Mouse (Mus musculus) limb, embryonic 15.5 days (tissue): Measurements from ENCODE around the gene Ift22. TPM values are rescaled to one million over a fixed set of nuclear protein-coding genes. Genes with fewer than 3 reads are reported as not detected.
A peak's percentile ranks its signal among the peaks of the same experiment; 100 is the strongest.

Experiments used
- ATAC-seq: fragments of 200-750 bp; cut with Nextera tagmentation; 2 replicates; pipeline ENCODE4 v1.8.0; 2017; ENCODE audit warnings: low read depth, moderate TSS enrichment; ENCODE audit not compliant: insufficient number of reproducible peaks, low FRiP score, low TSS enrichment
- H3K27ac ChIP-seq: fragments of 300-500 bp; sonication (generic); 2 replicates; pipeline ENCODE4 v1.5.1; 2015; ENCODE audit warnings: moderate library complexity, mild to moderate bottlenecking, inconsistent platforms
- H3K27me3 ChIP-seq: fragments of 300-500 bp; sonication (generic); 2 replicates; pipeline ENCODE4 v1.6.1; 2015; ENCODE audit warnings: inconsistent platforms
- H3K36me3 ChIP-seq: fragments of 300-500 bp; sonication (generic); 2 replicates; pipeline ENCODE4 v1.6.1; 2015; ENCODE audit warnings: inconsistent platforms
- H3K4me1 ChIP-seq: fragments of 300-500 bp; sonication (generic); 2 replicates; pipeline ENCODE4 v1.6.1; 2015; ENCODE audit warnings: inconsistent platforms
- H3K4me2 ChIP-seq: fragments of 300-500 bp; sonication (generic); 2 replicates; pipeline ENCODE4 v1.6.1; 2015; ENCODE audit warnings: mild to moderate bottlenecking, inconsistent platforms
- H3K4me3 ChIP-seq: fragments of 300-500 bp; sonication (generic); 2 replicates; pipeline ENCODE4 v1.5.1; 2015; ENCODE audit warnings: mild to moderate bottlenecking, inconsistent platforms
- H3K9ac ChIP-seq: fragments of 300-500 bp; sonication (generic); 2 replicates; pipeline ENCODE4 v1.6.1; 2015; ENCODE audit warnings: inconsistent platforms
- H3K9me3 ChIP-seq: fragments of 300-500 bp; sonication (generic); 2 replicates; pipeline ENCODE4 v1.6.1; 2016; ENCODE audit warnings: inconsistent platforms
- WGBS: fragments of 180-500 bp; shearing (Covaris S2); methylation state at CpG from one replicate; pipeline ENCODE4 v1.1.7; 2015; 5-methylcytosine and 5-hydroxymethylcytosine counted together
- polyA plus RNA-seq: library from polyadenylated mRNA; unstranded; fragments of >200 nt; fragmentation: Nextera tagmentation; extraction: Ambion mirVana; gene quantifications from 2 replicates; pipeline ENCODE4 v1.2.1, GENCODE M21; 2015

Ift22 gene
- polyA plus RNA-seq, 1 experiment from 2014 or later = 56.2 TPM

- Histone ChIP-seq H3K4me2 (no peak overlapping the region), H3K4me3 (no peak overlapping the region), H3K4me1 (peaks cover 13% of the 10 kb centered on the region), H3K27ac (no peak overlapping the region), H3K27me3 (no peaks in the 10 kb centered on the region), H3K9ac (no peak overlapping the region), H3K36me3 (peaks cover 9% of the 10 kb centered on the region; the same call in 1 of the 2 replicates), H3K9me3 (no peaks in the 10 kb centered on the region)
- no peak for ATAC-seq
- 75% methylated on average over 4 of the region's 4 CpGs for WGBS
These were observed 44.2 kb downstream of the Ift22 start for GRCm38 (mm10) chr5:136952153-136952552.

DNA sequence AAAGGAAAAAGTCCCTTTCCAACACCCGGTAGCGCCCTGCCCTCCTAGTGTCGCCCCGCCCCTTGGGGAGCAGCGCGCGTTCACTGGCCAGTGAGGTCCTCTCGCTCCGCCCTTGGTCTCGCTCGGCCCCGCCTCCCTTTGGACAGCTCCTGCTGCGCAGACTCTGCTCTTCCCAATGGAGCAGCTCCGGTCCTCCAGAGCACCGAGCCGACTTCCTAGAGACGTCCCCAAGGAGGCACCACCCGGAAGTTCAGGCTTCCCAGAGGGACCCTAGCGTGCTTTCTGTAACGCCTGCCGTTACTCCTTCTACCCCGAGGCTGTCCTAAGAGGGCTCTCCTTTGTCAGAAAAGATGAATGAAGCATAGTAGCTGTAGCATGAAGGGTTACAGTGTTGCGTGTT is 45.1 kb downstream of the Ift22 start, which contains the start of gene Fis1:
TSS of gene Fis1 (plus strand) at position 261 of the 400 bp plus-strand sequence.
- under 1% methylated on average over 23 of the region's 23 CpGs for WGBS
- H3K27ac ChIP-seq = peak within 1 kb of the TSS; percentile 59
- H3K27me3 ChIP-seq = no peaks in the 10 kb centered on the region
- H3K4me1 ChIP-seq = peaks cover 13% of the 10 kb centered on the region
- peaks cover 9% of the 10 kb centered on the region; the same call in 1 of the 2 replicates for H3K36me3 ChIP-seq
- peak within 1 kb of the TSS; percentile 70 for H3K4me3 ChIP-seq
- no peaks in the 10 kb centered on the region for H3K9me3 ChIP-seq
- H3K9ac ChIP-seq = peak within 1 kb of the TSS; percentile 58
- peak; percentile 95 for ATAC-seq
- H3K4me2 ChIP-seq = peak within 1 kb of the TSS; percentile 58

- H3K9ac ChIP-seq = peak overlapping the region; percentile 58
- peak overlapping the region; percentile 70 for H3K4me3 ChIP-seq
- peaks cover 9% of the 10 kb centered on the region; the same call in 1 of the 2 replicates for H3K36me3 ChIP-seq
- H3K27me3 ChIP-seq = no peaks in the 10 kb centered on the region
- H3K4me2 ChIP-seq = peak overlapping the region; percentile 58
- H3K27ac ChIP-seq = peak overlapping the region; percentile 59
- no peaks in the 10 kb centered on the region for H3K9me3 ChIP-seq
- peak; percentile 13; the same call in 1 of the 2 replicates for ATAC-seq
- WGBS = 2% methylated on average over 12 of the region's 12 CpGs
- H3K4me1 ChIP-seq = peaks cover 13% of the 10 kb centered on the region
These were observed 45.5 kb downstream of the Ift22 start for GRCm38 (mm10) chr5:136953440-136953951.

DNA sequence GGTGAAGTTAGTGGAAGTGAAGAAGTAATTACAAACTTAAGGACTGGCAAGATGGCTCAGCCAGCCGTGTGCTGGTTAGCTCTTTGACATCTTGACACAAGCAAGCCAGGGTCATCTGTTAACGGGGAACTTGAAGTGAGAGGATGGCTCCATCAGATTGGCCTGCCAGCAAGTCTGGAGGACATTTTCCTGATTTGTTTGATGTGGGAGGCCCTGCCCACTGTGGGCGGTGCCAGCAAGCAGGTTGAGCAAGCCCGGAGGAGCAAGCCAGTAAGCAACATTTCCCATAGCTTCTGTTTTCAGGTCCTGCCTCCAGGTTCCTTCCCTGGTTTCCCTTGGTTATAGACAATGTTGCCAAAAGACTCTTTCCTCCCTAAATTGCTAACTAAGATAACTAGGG is 47.7 kb downstream of the Ift22 start:
- Histone ChIP-seq H3K9ac (no peak overlapping the region), H3K27ac (no peak overlapping the region), H3K36me3 (peaks cover 14% of the 10 kb centered on the region; the same call in 1 of the 2 replicates), H3K4me3 (no peak overlapping the region), H3K9me3 (no peaks in the 10 kb centered on the region), H3K27me3 (no peaks in the 10 kb centered on the region), H3K4me2 (no peak overlapping the region), H3K4me1 (peaks cover 13% of the 10 kb centered on the region)
- 82% methylated on average over 4 of the region's 4 CpGs for WGBS
- no peak for ATAC-seq

DNA sequence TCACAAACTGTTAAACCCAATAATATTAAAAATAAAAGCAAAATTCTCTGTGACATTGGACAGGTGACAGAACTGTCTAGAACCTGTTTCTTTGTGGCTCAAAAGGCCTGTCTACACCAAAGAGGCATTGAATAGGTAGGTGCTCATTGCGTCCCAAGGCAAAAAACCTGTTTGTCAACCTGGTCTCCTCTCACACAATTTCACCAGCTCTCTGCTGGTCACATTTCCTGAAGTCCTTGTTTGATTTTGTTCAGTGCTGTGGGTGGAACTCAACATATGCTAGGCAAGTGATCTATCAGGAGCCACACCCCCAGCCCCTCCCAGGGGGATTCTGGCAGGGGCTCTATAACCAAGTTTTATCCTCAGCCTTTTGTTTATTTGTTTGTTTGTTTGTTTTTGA is 49.3 kb downstream of the Ift22 start:
- Histone ChIP-seq H3K27ac (no peak overlapping the region), H3K9me3 (no peaks in the 10 kb centered on the region), H3K9ac (no peak overlapping the region), H3K4me2 (no peak overlapping the region), H3K4me3 (no peak overlapping the region), H3K4me1 (peaks cover 18% of the 10 kb centered on the region), H3K36me3 (peaks cover 14% of the 10 kb centered on the region; the same call in 1 of the 2 replicates), H3K27me3 (no peaks in the 10 kb centered on the region)
- ATAC-seq = no peak
- 91% methylated on average over 1 of the region's 1 CpGs for WGBS

GRCm38 (mm10) chr5:136958991-136959605 is 51.1 kb downstream of the Ift22 start:
- no peak for ATAC-seq
- Histone ChIP-seq H3K9ac (no peak overlapping the region), H3K36me3 (peaks cover 23% of the 10 kb centered on the region), H3K4me2 (no peak overlapping the region), H3K9me3 (no peaks in the 10 kb centered on the region), H3K4me1 (peaks cover 15% of the 10 kb centered on the region), H3K27me3 (no peaks in the 10 kb centered on the region), H3K4me3 (no peak overlapping the region), H3K27ac (no peak overlapping the region)
- WGBS = 64% methylated on average over 5 of the region's 5 CpGs

DNA sequence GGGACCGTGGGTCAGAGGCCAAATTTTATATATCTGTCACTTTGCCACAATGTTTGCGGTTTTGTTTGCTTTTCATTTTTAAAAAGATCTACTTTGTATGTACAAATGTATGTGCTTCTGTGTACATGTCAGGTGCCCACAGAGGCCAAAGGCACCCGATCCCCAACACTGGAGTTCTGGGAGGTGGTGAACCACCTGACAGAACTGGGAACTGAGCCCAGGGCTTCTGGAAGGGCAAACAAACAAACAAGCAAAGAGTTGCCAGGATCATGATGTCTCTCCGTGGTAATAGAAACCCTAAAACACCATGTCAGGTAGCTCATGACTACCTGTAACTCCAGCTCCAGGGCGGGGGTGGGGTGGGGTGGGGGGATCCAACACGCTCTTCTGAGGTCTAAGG is 52.1 kb downstream of the Ift22 start:
- Histone ChIP-seq H3K36me3 (peaks cover 33% of the 10 kb centered on the region), H3K27ac (no peak overlapping the region), H3K9ac (no peak overlapping the region), H3K27me3 (no peaks in the 10 kb centered on the region), H3K4me3 (no peak overlapping the region), H3K4me2 (no peak overlapping the region), H3K9me3 (no peaks in the 10 kb centered on the region), H3K4me1 (peaks cover 13% of the 10 kb centered on the region)
- WGBS = 95% methylated on average over 6 of the region's 6 CpGs
- no peak for ATAC-seq

DNA sequence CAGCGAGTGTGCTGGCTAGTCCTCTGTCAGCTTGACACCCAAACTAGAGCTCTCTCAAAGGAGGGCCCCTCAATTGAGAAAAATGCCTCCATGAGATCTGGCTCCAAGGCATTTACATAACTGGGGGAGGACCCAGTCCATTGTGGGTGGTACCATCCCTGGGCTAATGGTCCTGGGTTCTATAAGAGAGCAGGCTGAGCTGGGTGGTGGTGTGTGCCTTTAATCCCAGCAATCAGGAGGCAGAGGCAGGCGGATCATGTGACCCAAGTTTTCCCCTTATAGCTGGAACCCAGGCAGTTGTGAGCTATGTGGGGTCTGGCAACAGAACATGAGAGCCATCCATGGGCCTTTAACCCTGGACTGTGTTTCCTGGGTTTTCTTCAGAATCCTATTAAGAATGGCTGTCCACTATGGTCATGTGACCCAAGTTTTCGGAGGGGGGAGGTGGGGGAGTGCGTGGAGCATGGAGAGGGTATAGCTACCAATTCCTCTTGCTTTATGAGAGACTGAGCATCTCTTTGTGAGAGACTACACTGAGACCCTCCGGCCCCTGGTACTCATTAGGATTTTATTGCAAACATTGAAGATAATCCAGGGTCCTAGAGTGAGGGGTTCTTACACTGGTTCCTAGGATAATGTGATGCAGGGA is 53.5 kb downstream of the Ift22 start:
- Histone ChIP-seq H3K27ac (peak overlapping the region; percentile 87), H3K4me2 (peak overlapping the region; percentile 67), H3K9me3 (no peaks in the 10 kb centered on the region), H3K9ac (peak overlapping the region; percentile 69), H3K4me3 (peak overlapping the region; percentile 69), H3K27me3 (no peaks in the 10 kb centered on the region), H3K4me1 (peaks cover 22% of the 10 kb centered on the region), H3K36me3 (peaks cover 37% of the 10 kb centered on the region)
- 0 out of 2 replicates have a peak, but pooled peaks have one; percentile 11 for ATAC-seq
- 28% methylated on average over 5 of the region's 5 CpGs for WGBS

DNA sequence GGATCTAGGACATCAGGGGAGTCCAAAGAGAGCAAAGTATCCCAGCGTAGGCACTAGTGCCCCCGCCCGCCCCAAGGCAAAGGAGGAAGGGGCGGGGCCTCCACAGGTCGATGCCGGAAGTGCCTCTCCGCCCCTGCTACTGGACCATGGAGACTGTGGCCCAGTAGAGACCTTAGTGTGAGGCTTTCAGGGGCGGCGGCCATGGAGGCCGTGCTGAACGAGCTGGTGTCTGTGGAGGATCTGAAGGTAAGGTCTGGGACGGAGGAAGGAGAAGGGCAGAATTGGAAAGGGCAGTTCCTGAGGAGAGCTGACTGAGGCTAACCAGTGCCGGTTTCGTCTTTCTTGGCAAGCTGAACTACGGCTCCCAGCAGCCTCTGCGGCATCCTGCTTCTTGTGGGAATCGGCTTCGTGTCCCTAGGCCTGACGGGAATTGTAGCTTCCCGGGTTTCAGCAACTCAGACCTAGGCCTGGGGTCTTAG is 54.1 kb downstream of the Ift22 start:
- WGBS = 2% methylated on average over 20 of the region's 20 CpGs
- H3K27me3 ChIP-seq = no peaks in the 10 kb centered on the region
- peak overlapping the region; percentile 67 for H3K4me2 ChIP-seq
- peaks cover 40% of the 10 kb centered on the region for H3K36me3 ChIP-seq
- H3K4me3 ChIP-seq = peak overlapping the region; percentile 69
- ATAC-seq = peak; percentile 89
- H3K4me1 ChIP-seq = peaks cover 24% of the 10 kb centered on the region
- H3K9ac ChIP-seq = peak overlapping the region; percentile 69
- H3K9me3 ChIP-seq = no peaks in the 10 kb centered on the region
- H3K27ac ChIP-seq = peak overlapping the region; percentile 87

DNA sequence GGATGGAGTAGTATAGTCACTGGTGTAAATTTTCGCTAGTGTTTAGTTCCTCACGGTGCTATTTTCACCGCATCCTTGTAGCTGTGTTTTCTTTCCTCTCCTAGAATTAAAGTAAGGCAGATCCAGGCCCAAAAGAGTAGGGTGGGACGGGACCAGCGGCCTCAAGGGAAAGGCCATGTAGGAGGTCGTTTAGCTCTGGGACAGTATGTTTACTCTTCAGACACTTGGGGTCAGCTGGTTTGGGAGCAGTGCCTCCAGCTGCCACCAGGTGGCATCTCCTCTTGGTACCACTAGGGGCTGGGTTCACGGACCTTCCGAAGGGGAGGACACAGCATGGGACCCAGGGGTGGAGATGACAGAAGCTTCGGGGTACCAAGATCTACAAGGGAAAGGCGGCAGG is 54.6 kb downstream of the Ift22 start:
- no peaks in the 10 kb centered on the region for H3K9me3 ChIP-seq
- H3K9ac ChIP-seq = peak overlapping the region; percentile 69
- ATAC-seq = 0 out of 2 replicates have a peak, but pooled peaks have one; percentile 46
- H3K27me3 ChIP-seq = no peaks in the 10 kb centered on the region
- H3K36me3 ChIP-seq = peaks cover 40% of the 10 kb centered on the region
- H3K4me3 ChIP-seq = peak overlapping the region; percentile 69
- peak overlapping the region; percentile 67 for H3K4me2 ChIP-seq
- WGBS = under 1% methylated on average over 10 of the region's 10 CpGs
- peaks cover 24% of the 10 kb centered on the region for H3K4me1 ChIP-seq
- H3K27ac ChIP-seq = peak overlapping the region; percentile 87

GRCm38 (mm10) chr5:136962966-136963540 is 55.1 kb downstream of the Ift22 start:
- H3K9ac ChIP-seq = peak overlapping the region; percentile 69; the same call in 1 of the 2 replicates
- no peaks in the 10 kb centered on the region for H3K9me3 ChIP-seq
- H3K4me1 ChIP-seq = peaks cover 24% of the 10 kb centered on the region
- H3K36me3 ChIP-seq = peaks cover 40% of the 10 kb centered on the region
- no peaks in the 10 kb centered on the region for H3K27me3 ChIP-seq
- 79% methylated on average over 8 of the region's 8 CpGs for WGBS
- peak overlapping the region; percentile 87 for H3K27ac ChIP-seq
- peak overlapping the region; percentile 67 for H3K4me2 ChIP-seq
- H3K4me3 ChIP-seq = peak overlapping the region; percentile 69
- no peak for ATAC-seq
